Mouse (Mus musculus): ENCODE results near the gene Rsrc2. TPM values are rescaled to one million over a fixed set of nuclear protein-coding genes. Genes with fewer than 3 reads are reported as not detected.

Gene Rsrc2
- total and polyA plus RNA-seq, 3 experiments, result 56.9 to 82.9 TPM; not detected in 1

DNA sequence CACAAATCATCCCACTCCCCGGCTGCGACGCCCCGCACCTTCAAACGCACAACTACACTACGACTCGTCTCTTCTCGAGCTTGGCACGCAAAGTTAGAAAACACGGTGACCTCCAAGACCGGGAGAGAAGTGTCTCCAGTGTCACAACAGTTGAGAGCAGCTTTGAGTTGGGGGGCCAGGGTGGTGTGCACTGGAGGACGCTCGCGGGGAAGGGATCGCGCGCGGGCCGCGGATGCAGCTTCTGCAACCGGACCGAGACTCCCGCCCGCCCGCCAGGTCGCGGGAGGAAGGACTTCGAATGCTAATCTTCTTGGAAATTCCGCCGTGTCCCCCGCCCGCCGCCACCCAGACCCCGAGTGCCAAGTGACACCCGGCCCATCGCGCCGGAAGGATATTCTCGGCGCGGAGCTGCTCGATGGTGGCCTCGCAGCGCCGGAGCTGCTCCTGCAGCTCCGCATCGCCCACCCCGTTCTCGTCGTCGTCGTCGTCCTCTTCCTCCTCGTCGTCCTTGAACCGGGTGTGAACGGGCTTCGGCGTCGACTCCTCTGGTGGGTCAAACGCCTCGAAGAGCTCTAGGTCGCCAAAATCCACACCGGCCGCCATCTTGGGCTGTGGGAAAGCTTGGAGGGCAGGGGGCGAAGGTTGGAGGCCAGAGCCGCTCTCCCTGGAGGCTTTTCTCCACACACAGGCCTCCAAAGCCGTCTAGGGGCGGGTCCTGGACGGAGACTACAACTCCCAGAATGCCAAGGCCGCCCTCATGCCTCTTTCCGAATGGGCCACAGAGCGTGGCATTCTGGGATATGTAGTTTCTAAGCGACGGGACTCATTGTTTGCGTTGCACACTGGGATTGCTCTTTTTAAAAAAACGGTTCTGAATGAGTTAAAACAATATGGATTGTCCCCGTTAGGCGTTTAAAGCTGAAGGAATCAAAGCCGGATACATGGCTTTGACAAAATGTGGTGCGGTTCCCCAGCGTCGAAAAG, 28.6 kb downstream of the Rsrc2 start, which contains the start of gene Zcchc8:
Gene Zcchc8, minus strand, starts transcription at position 773 of the 984 bp plus-strand sequence.
- Histone ChIP-seq H3K4me3 (ENCODE audit: control insufficient read depth in 1 of 2, insufficient read depth in 1 of 2, low read depth in 2 of 2, low read length in 2 of 2) (peak within 1 kb of the TSS; percentile 61 to 86), H3K27ac (ENCODE audit: control insufficient read depth, low read depth, low read length) (peak within 1 kb of the TSS; percentile 86), H3K9me3 (replicated peaks; ENCODE audit: insufficient read depth, low read length) (no peaks in the 10 kb centered on the region), H3K4me1 (ENCODE audit: control insufficient read depth in 1 of 2, insufficient read depth in 2 of 2, low read length in 2 of 2) (peaks cover 0 to 5% of the 10 kb centered on the region in 2 experiments; a peak in 2 of 4 replicates), H3K79me2 (ENCODE audit: control insufficient read depth, insufficient read depth, low read length, poor library complexity) (peaks cover 39% of the 10 kb centered on the region), H3K36me3 (ENCODE audit: control insufficient read depth in 1 of 2, insufficient read depth in 2 of 2, low read length in 2 of 2) (peaks cover 2 to 15% of the 10 kb centered on the region in 2 experiments), H3K9ac (ENCODE audit: control insufficient read depth, low read depth, low read length, poor library complexity, severe bottlenecking) (peak within 1 kb of the TSS; percentile 92), H3K27me3 (ENCODE audit: control insufficient read depth in 1 of 2, insufficient read depth in 2 of 2, low read length in 2 of 2) (no peaks in the 10 kb centered on the region)
- DNase-seq (ENCODE audit: low read depth, low spot score), result peak; percentile 97
- TF ChIP-seq HCFC1 (IDR thresholded peaks at IDR 0.05; ENCODE audit: low read depth, low read length) (peak; percentile 98), MEF2A (IDR thresholded peaks at IDR 0.05; ENCODE audit: extremely low read depth, insufficient replicate concordance, low read depth, low read length, poor library complexity, severe bottlenecking) (no peak), CHD1 (IDR thresholded peaks at IDR 0.05; ENCODE audit: low read depth, low read length) (peak; percentile 62; the same call in 1 of the 2 replicates), ZMIZ1 (IDR thresholded peaks at IDR 0.05; ENCODE audit: low read depth, low read length) (peak; percentile 78), RCOR1 (IDR thresholded peaks at IDR 0.05; ENCODE audit: low read depth, low read length) (no peak), ZKSCAN1 (IDR thresholded peaks at IDR 0.05; ENCODE audit: low read depth, low read length) (no peak), ETS1 (IDR thresholded peaks at IDR 0.05; ENCODE audit: low read depth, low read length) (0 out of 2 replicates have a peak, but pooled peaks have one; percentile 18), EP300 (IDR thresholded peaks at IDR 0.05; ENCODE audit: low read depth in 1 of 2, low read length in 2 of 2) (no peak), USF1 (IDR thresholded peaks at IDR 0.05; ENCODE audit: low read depth, low read length) (no peak), ZC3H11A (IDR thresholded peaks at IDR 0.05; ENCODE audit: low read depth, low read length) (no peak), POLR2AphosphoS2 (IDR thresholded peaks at IDR 0.05; ENCODE audit: low read length) (peak; percentile 82), POLR2AphosphoS5 (IDR thresholded peaks at IDR 0.05; ENCODE audit: borderline replicate concordance, low read depth, low read length) (no peak), KAT2A (conservative IDR thresholded peaks at IDR 0.05; ENCODE audit: low read depth, low read length) (peak; percentile 94), GABPA (IDR thresholded peaks at IDR 0.05; ENCODE audit: low read depth, low read length) (no peak), TAL1 (IDR thresholded peaks at IDR 0.05; ENCODE audit: low read length) (no peak), BHLHE40 (IDR thresholded peaks at IDR 0.05; ENCODE audit: borderline replicate concordance, low read depth, low read length) (no peak), SMC3 (IDR thresholded peaks at IDR 0.05; ENCODE audit: low read depth, low read length) (no peak), MAX (IDR thresholded peaks at IDR 0.05; ENCODE audit: low read length) (no peak; the same call in 1 of the 2 replicates), NELFE (IDR thresholded peaks at IDR 0.05; ENCODE audit: low read depth, low read length) (peak; percentile 81), ELF1 (IDR thresholded peaks at IDR 0.05; ENCODE audit: low read depth, low read length) (0 out of 2 replicates have a peak, but pooled peaks have one; percentile 18), SIN3A (IDR thresholded peaks at IDR 0.05; ENCODE audit: low read length) (peak; percentile 92), UBTF (IDR thresholded peaks at IDR 0.05; ENCODE audit: borderline replicate concordance, insufficient read depth, low read depth, low read length) (0 out of 2 replicates have a peak, but pooled peaks have one; percentile 27), NRF1 (IDR thresholded peaks at IDR 0.05; ENCODE audit: insufficient read depth, low read depth, low read length, poor library complexity, severe bottlenecking) (no peak), JUND (IDR thresholded peaks at IDR 0.05; ENCODE audit: low read depth, low read length) (no peak), TBP (IDR thresholded peaks at IDR 0.05; ENCODE audit: low read depth, low read length) (peak; percentile 90), MXI1 (IDR thresholded peaks at IDR 0.05; ENCODE audit: low read depth, low read length) (peak; percentile 34), ZNF384 (IDR thresholded peaks at IDR 0.05; ENCODE audit: low read depth, low read length) (peak; percentile 96), USF2 (IDR thresholded peaks at IDR 0.05; ENCODE audit: borderline replicate concordance in 1 of 2, insufficient read depth in 1 of 2, low read depth in 1 of 2, low read length in 2 of 2) (no peak), MYB (IDR thresholded peaks at IDR 0.05; ENCODE audit: low read depth, low read length) (no peak), RAD21 (IDR thresholded peaks at IDR 0.05; ENCODE audit: low read depth, low read length) (no peak), CTCF (IDR thresholded peaks at IDR 0.05 in 2 of 3, conservative IDR thresholded peaks at IDR 0.05 in 1 of 3; ENCODE audit: control insufficient read depth in 1 of 3, insufficient read depth in 1 of 3, low read depth in 2 of 3, low read length in 3 of 3, poor library complexity in 1 of 3, severe bottlenecking in 1 of 3) (no peak), GATA1 (IDR thresholded peaks at IDR 0.05; ENCODE audit: low read depth, low read length) (no peak), MAZ (IDR thresholded peaks at IDR 0.05; ENCODE audit: low read depth, low read length) (peak; percentile 60), MYC (IDR thresholded peaks at IDR 0.05; ENCODE audit: low read depth, low read length) (peak; percentile 82)
